In genomic region chr11:121145865-121146264, GRCm38 (mm10) we compare ENCODE assay signal across 25 mouse cellular contexts. TPM values are rescaled to one million over a fixed set of nuclear protein-coding genes. Genes with fewer than 3 reads are reported as not detected.
DNase-seq lines count a peak whose midpoint lies in the region; ATAC-seq and TF ChIP-seq lines count a peak whose summit lies in the region.
"Had no signal": no experiment of that assay in that cellular context is flagged by ENCODE, and none has a peak within 500 bp of the region (broad histone marks: within the 10 kb centered on the region; RNA-seq: fewer than 3 reads in every experiment).

Gene Tex19.1, plus strand, starts transcription at chr11:121146143.

- H3K36me3 ChIP-seq in liver, embryonic 12.5 days = no peaks in the 10 kb centered on the region
- no peaks in the 10 kb centered on the region for H3K36me3 ChIP-seq in MEL (ENCODE audit: control insufficient read depth in 1 of 2, insufficient read depth in 2 of 2, low read length in 2 of 2)
- H3K36me3 ChIP-seq: embryonic facial prominence, embryonic 12.5 days; hindbrain, embryonic 13.5 days; lung, embryonic 15.5 days had no signal

- no peak for TF ChIP-seq RAD21 in MEL (IDR thresholded peaks at IDR 0.05; ENCODE audit: low read depth, low read length)

- peaks cover 9% of the 10 kb centered on the region for H3K4me1 ChIP-seq in liver, embryonic 12.5 days
- H3K4me1 ChIP-seq in MEL (ENCODE audit: control insufficient read depth in 1 of 2, insufficient read depth in 2 of 2, low read length in 2 of 2) = no peaks in the 10 kb centered on the region
- H3K4me1 ChIP-seq: embryonic facial prominence, embryonic 12.5 days; hindbrain, embryonic 13.5 days; lung, embryonic 15.5 days had no signal

- no peak within 1 kb of the TSS for H3K4me3 ChIP-seq in liver, embryonic 12.5 days
- H3K4me3 ChIP-seq in MEL (ENCODE audit: control insufficient read depth in 1 of 2, insufficient read depth in 1 of 2, low read depth in 2 of 2, low read length in 2 of 2) = no peak within 1 kb of the TSS
- H3K4me3 ChIP-seq: embryonic facial prominence, embryonic 12.5 days; hindbrain, embryonic 13.5 days; lung, embryonic 15.5 days; myocyte had no signal

- no peak within 1 kb of the TSS for H3K27ac ChIP-seq in liver, embryonic 12.5 days
- no peak within 1 kb of the TSS for H3K27ac ChIP-seq in MEL (ENCODE audit: control insufficient read depth, low read depth, low read length)
- H3K27ac ChIP-seq: embryonic facial prominence, embryonic 12.5 days; hindbrain, embryonic 13.5 days; lung, embryonic 15.5 days had no signal

- no peak for ATAC-seq in liver, embryonic 12.5 days
- peak; percentile 58 for ATAC-seq in granulocyte monocyte progenitor cell, adult 5-6 weeks (replicated peaks; ENCODE audit: poor library complexity, severe bottlenecking)

- TF ChIP-seq CTCF in MEL (IDR thresholded peaks at IDR 0.05 in 2 of 3, conservative IDR thresholded peaks at IDR 0.05 in 1 of 3; ENCODE audit: control insufficient read depth in 1 of 3, insufficient read depth in 1 of 3, low read depth in 2 of 3, low read length in 3 of 3, poor library complexity in 1 of 3, severe bottlenecking in 1 of 3) = peak; percentile 10 to 34 (median 30); a peak in 4 of 6 replicates

- no peak for TF ChIP-seq POLR2A in MEL (IDR thresholded peaks at IDR 0.05; ENCODE audit: control insufficient read depth in 1 of 2, insufficient read depth in 1 of 2, low read depth in 1 of 2, low read length in 2 of 2, poor library complexity in 1 of 2)

- no peak within 1 kb of the TSS for H3K4me2 ChIP-seq in liver, embryonic 12.5 days
- H3K4me2 ChIP-seq: embryonic facial prominence, embryonic 12.5 days; hindbrain, embryonic 13.5 days; lung, embryonic 15.5 days had no signal

- TF ChIP-seq EP300 in MEL (IDR thresholded peaks at IDR 0.05; ENCODE audit: low read depth in 1 of 2, low read length in 2 of 2) = 0 out of 4 replicates have a peak, but pooled peaks of 1 of the 2 experiments have one; percentile 4

- 87% methylated on average over 22 of the region's 22 CpGs for WGBS in liver, embryonic 12.5 days (ENCODE audit: insufficient replicate concordance)

- H3K9me3 ChIP-seq in liver, embryonic 12.5 days (replicated peaks) = no peaks in the 10 kb centered on the region
- H3K9me3 ChIP-seq in MEL (replicated peaks; ENCODE audit: insufficient read depth, low read length) = no peaks in the 10 kb centered on the region
- H3K9me3 ChIP-seq: embryonic facial prominence, embryonic 12.5 days; hindbrain, embryonic 13.5 days; lung, embryonic 15.5 days had no signal

- H3K27me3 ChIP-seq in liver, embryonic 12.5 days (replicated peaks) = no peaks in the 10 kb centered on the region
- H3K27me3 ChIP-seq in MEL (ENCODE audit: control insufficient read depth in 1 of 2, insufficient read depth in 2 of 2, low read length in 2 of 2) = no peaks in the 10 kb centered on the region
- H3K27me3 ChIP-seq: embryonic facial prominence, embryonic 12.5 days; hindbrain, embryonic 13.5 days; lung, embryonic 15.5 days had no signal

- no peaks in the 10 kb centered on the region for H3K79me2 ChIP-seq in MEL (ENCODE audit: control insufficient read depth, insufficient read depth, low read length, poor library complexity)

- DNase-seq in liver = peak; percentile 32
- DNase-seq in MEL (ENCODE audit: low read depth, low spot score) = peak; percentile 66
- DNase-seq in testis, postnatal 10 days (ENCODE audit: low spot score) = peak; percentile 50
- no peak for DNase-seq in ovary, adult 18-20 months (ENCODE audit: low spot score)
- DNase-seq in adrenal gland, postnatal 14 days = no peak
- no peak for DNase-seq in cerebellum, postnatal 36 days
- DNase-seq: cerebellum, adult 11-12 months; gastrocnemius, postnatal 10 days; heart, postnatal 10 days; midbrain, embryonic 14.5 days; right cerebral cortex, adult 18-20 months; thymus, postnatal 36 days had no signal

- H3K9ac ChIP-seq in liver, embryonic 12.5 days = no peak within 1 kb of the TSS
- no peak within 1 kb of the TSS for H3K9ac ChIP-seq in MEL (ENCODE audit: control insufficient read depth, low read depth, low read length, poor library complexity, severe bottlenecking)
- H3K9ac ChIP-seq: embryonic facial prominence, embryonic 12.5 days; hindbrain, embryonic 13.5 days; lung, embryonic 15.5 days had no signal

TF ChIP-seq in MEL, 35 proteins besides CTCF, POLR2A, EP300 and RAD21:
- TF ChIP-seq ETS1 (IDR thresholded peaks at IDR 0.05; ENCODE audit: low read depth, low read length) = 0 out of 2 replicates have a peak, but pooled peaks have one; percentile 11
- no peak for TF ChIP-seq ZKSCAN1 (IDR thresholded peaks at IDR 0.05; ENCODE audit: low read depth, low read length)
TF ChIP-seq in MEL: peak in this region for 1.

RNA-seq across cellular contexts. Expression of gene Tex19.1, which starts in this region (rescaled TPM):
- 0.31 and 0.44 TPM in 2 replicates for polyA plus RNA-seq in liver, embryonic 12.5 days (2016; fragmentation: Nextera tagmentation; extraction: Ambion mirVana)
- total RNA-seq in MEL (2012; rRNA removed) = 0.19 and 0.62 TPM in 2 replicates
- polyA plus RNA-seq in MEL (2012; ENCODE audit: insufficient read depth in 1 of 2, insufficient read length in 2 of 2, low read depth in 1 of 2, low replicate concordance in 2 of 2, missing spikeins in 1 of 2) = under 1 TPM in 1 of 2 experiments, not detected in 1; 0.10 TPM
- not detected in 2 replicates for total RNA-seq in granulocyte monocyte progenitor cell, adult 5-6 weeks (2014; fragmentation: Nextera tagmentation)
- not detected in 2 replicates for total RNA-seq in granulocyte monocyte progenitor cell, adult 5-6 weeks (2017)
- total RNA-seq in adrenal gland, postnatal 14 days (2021) = not detected in 2 replicates
- total RNA-seq: heart, postnatal 10 days; layer of hippocampus, postnatal 25 days; left cerebral cortex, postnatal 14 days; neutrophil, adult 5-6 weeks had no signal
- polyA plus RNA-seq: embryonic facial prominence, embryonic 12.5 days; hindbrain, embryonic 13.5 days; intestine, embryonic 14.5 days; kidney, embryonic 14.5 days; large intestine, adult 2 months; lung, embryonic 15.5 days; midbrain, embryonic 14.5 days; myocyte; small intestine, adult 2 months had no signal

Comparison
In these comparisons a context has a peak if more than half of its experiments do, and no peak if none do; other contexts are left out.
1. Peak in DNase-seq in MEL; RNA of the gene not detected or under 1 TPM.
2. Peak in ATAC-seq in granulocyte monocyte progenitor cell, adult 5-6 weeks; RNA of the gene not detected or under 1 TPM.
3. DNase-seq: peak in liver (single experiment) and testis, postnatal 10 days (single experiment); none in ovary, adult 18-20 months (single experiment), adrenal gland, postnatal 14 days (single experiment) and cerebellum, postnatal 36 days (0 of 2).